ENCODE assay signal across 29 mouse cellular contexts in the genomic region with DNA sequence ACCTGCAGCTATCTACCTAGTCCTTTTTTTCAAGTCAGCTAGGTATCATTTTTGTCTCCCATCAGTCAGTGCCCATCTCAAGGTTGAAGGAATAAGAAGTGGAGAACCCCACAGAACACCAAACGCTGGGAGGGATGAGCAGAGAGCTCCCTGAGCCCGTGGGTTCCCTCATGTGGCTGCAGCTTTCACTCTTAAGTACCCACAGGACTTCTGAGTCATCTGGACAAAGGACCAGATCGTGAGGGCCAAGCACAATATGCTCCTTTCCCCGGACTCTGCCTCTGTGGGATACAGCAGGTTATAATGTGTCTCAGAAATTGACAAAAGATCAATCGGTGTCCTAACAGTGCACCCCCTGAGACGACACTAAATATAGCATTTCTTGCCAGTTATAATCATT. TPM values are rescaled to one million over a fixed set of nuclear protein-coding genes. Genes with fewer than 3 reads are reported as not detected.
A peak's percentile ranks its signal among the peaks of the same experiment; 100 is the strongest.
DNase-seq lines count a peak whose midpoint lies in the region; ATAC-seq and TF ChIP-seq lines count a peak whose summit lies in the region.
"Had no signal": no experiment of that assay in that cellular context is flagged by ENCODE, and none has a peak within 500 bp of the region (broad histone marks: within the 10 kb centered on the region; RNA-seq: fewer than 3 reads in every experiment).

No protein-coding gene starts in this region.

- H3K9me3 ChIP-seq in liver, embryonic 12.5 days (replicated peaks), result no peaks in the 10 kb centered on the region
- no peaks in the 10 kb centered on the region for H3K9me3 ChIP-seq in liver, postnatal 0 days (ENCODE audit: low read length)
- H3K9me3 ChIP-seq: heart, embryonic 13.5 days; kidney, embryonic 15.5 days; limb, embryonic 13.5 days; lung, embryonic 15.5 days; midbrain, embryonic 15.5 days; neural tube, embryonic 12.5 days had no signal

- no peak for ATAC-seq in liver, embryonic 12.5 days
- ATAC-seq in liver, postnatal 0 days, result no peak
- ATAC-seq in megakaryocyte progenitor cell, adult 5-6 weeks (replicated peaks; ENCODE audit: poor library complexity), result no peak
- ATAC-seq: forebrain, embryonic 16.5 days; hindbrain, embryonic 16.5 days; midbrain, embryonic 15.5 days had no signal

- H3K36me3 ChIP-seq in liver, embryonic 12.5 days, result peaks cover 34% of the 10 kb centered on the region
- H3K36me3 ChIP-seq in liver, postnatal 0 days (replicated peaks; ENCODE audit: insufficient read depth, low read length), result peaks cover 10% of the 10 kb centered on the region; the same call in 1 of the 2 replicates
- H3K36me3 ChIP-seq in thymus, adult 2 months (ENCODE audit: control insufficient read depth, insufficient read depth, low read length), result no peaks in the 10 kb centered on the region; the same call in 1 of the 2 replicates
- H3K36me3 ChIP-seq: midbrain, embryonic 15.5 days had no signal

- no peak for TF ChIP-seq POLR2A in thymus, adult 2 months (IDR thresholded peaks at IDR 0.05; ENCODE audit: control insufficient read depth, extremely low read depth, insufficient read depth, low read length, poor library complexity)

- H3K4me3 ChIP-seq in gastrocnemius, adult 2 months, result no peak overlapping the region
- no peak overlapping the region for H3K4me3 ChIP-seq in liver, embryonic 12.5 days
- H3K4me3 ChIP-seq in liver, postnatal 0 days (ENCODE audit: low read depth, low read length), result no peak overlapping the region
- H3K4me3 ChIP-seq in thymus, adult 2 months (ENCODE audit: control insufficient read depth, insufficient read depth, low read length), result no peak overlapping the region
- H3K4me3 ChIP-seq: erythroblast, embryonic 14.5 days; heart, embryonic 13.5 days; kidney, embryonic 15.5 days; limb, embryonic 13.5 days; lung, embryonic 15.5 days; midbrain, embryonic 15.5 days; myocyte; neural tube, embryonic 12.5 days had no signal

- peaks cover 37% of the 10 kb centered on the region for H3K4me1 ChIP-seq in liver, embryonic 12.5 days
- H3K4me1 ChIP-seq in liver, postnatal 0 days (ENCODE audit: insufficient read depth), result peaks cover 20% of the 10 kb centered on the region
- H3K4me1 ChIP-seq in thymus, adult 2 months (replicated peaks; ENCODE audit: control insufficient read depth, insufficient read depth, low read length), result peaks cover 4% of the 10 kb centered on the region

- peak overlapping the region; percentile 74; the same call in 1 of the 2 replicates for H3K27ac ChIP-seq in gastrocnemius, adult 2 months
- 0 out of 2 replicates have a peak overlapping the region, but pooled peaks have one; percentile 10 for H3K27ac ChIP-seq in liver, embryonic 12.5 days
- H3K27ac ChIP-seq in liver, postnatal 0 days (ENCODE audit: low read depth), result no peak overlapping the region
- peak overlapping the region; percentile 27; the same call in 1 of the 2 replicates for H3K27ac ChIP-seq in thymus, adult 2 months (ENCODE audit: control insufficient read depth, insufficient read depth, low read length)
- H3K27ac ChIP-seq: heart, embryonic 13.5 days; kidney, embryonic 15.5 days; limb, embryonic 13.5 days; liver, embryonic 14.5 days; lung, embryonic 15.5 days; midbrain, embryonic 15.5 days; neural tube, embryonic 12.5 days had no signal

- no peak overlapping the region for H3K9ac ChIP-seq in liver, embryonic 12.5 days
- H3K9ac ChIP-seq in liver, postnatal 0 days (replicated peaks), result no peak overlapping the region
- H3K9ac ChIP-seq: heart, embryonic 13.5 days; kidney, embryonic 15.5 days; limb, embryonic 13.5 days; liver, embryonic 14.5 days; lung, embryonic 15.5 days; midbrain, embryonic 15.5 days; neural tube, embryonic 12.5 days had no signal

- intact Hi-C loops in gastrocnemius, adult 2 months (cut with DNase I), result no loop called here

- DNase-seq in gastrocnemius, adult 2 months, result no peak
- no peak for DNase-seq in gastrocnemius, postnatal 10 days
- no peak for DNase-seq in liver, postnatal 0 days
- no peak for DNase-seq in thymus, adult 2 months
- no peak for DNase-seq in thymus, postnatal 36 days
- DNase-seq: adrenal gland, postnatal 14 days; B cell, adult 2 months; cerebellum, adult 18-20 months; cerebellum, postnatal 10 days; gastrocnemius, postnatal 25 days; heart, adult 18-20 months; heart, postnatal 10 days; kidney, adult 18-20 months; kidney, postnatal 25 days; right cerebral cortex, adult 18-20 months had no signal

- H3K4me2 ChIP-seq in liver, embryonic 12.5 days, result no peak overlapping the region
- H3K4me2 ChIP-seq in liver, postnatal 0 days (ENCODE audit: low read depth, low read length), result no peak overlapping the region
- H3K4me2 ChIP-seq: heart, embryonic 13.5 days; kidney, embryonic 15.5 days; limb, embryonic 13.5 days; lung, embryonic 15.5 days; midbrain, embryonic 15.5 days; neural tube, embryonic 12.5 days had no signal

- H3K27me3 ChIP-seq in liver, embryonic 12.5 days (replicated peaks), result no peaks in the 10 kb centered on the region
- H3K27me3 ChIP-seq in liver, postnatal 0 days (ENCODE audit: insufficient read depth, low read length), result no peaks in the 10 kb centered on the region
- no peaks in the 10 kb centered on the region for H3K27me3 ChIP-seq in thymus, adult 2 months (ENCODE audit: control insufficient read depth, insufficient read depth, low read length)
- H3K27me3 ChIP-seq: heart, embryonic 13.5 days; kidney, embryonic 15.5 days; limb, embryonic 13.5 days; lung, embryonic 15.5 days; midbrain, embryonic 15.5 days; neural tube, embryonic 12.5 days had no signal

- WGBS in liver, embryonic 12.5 days (ENCODE audit: insufficient replicate concordance), result 73% methylated on average over 6 of the region's 6 CpGs
- 62% methylated on average over 6 of the region's 6 CpGs for WGBS in liver, postnatal 0 days (ENCODE audit: insufficient replicate concordance)
- 80% methylated on average over 6 of the region's 6 CpGs for WGBS in thymus, adult 2 months

- no peak for TF ChIP-seq EP300 in liver, postnatal 0 days (IDR thresholded peaks at IDR 0.05; ENCODE audit: low read depth)

- no peak; the same call in 1 of the 2 replicates for TF ChIP-seq CTCF in gastrocnemius, adult 2 months (IDR thresholded peaks at IDR 0.05)
- no peak for TF ChIP-seq CTCF in liver, postnatal 0 days (IDR thresholded peaks at IDR 0.05; ENCODE audit: low read depth)
- TF ChIP-seq CTCF in thymus, adult 2 months (IDR thresholded peaks at IDR 0.05; ENCODE audit: borderline replicate concordance, control insufficient read depth, extremely low read depth, insufficient read depth, low read length, poor library complexity), result no peak

RNA-seq across cellular contexts. Expression of a gene that starts 18.5 kb away (rescaled TPM):
- total RNA-seq in gastrocnemius, adult 2 months (2021), result 1 to 10 TPM; 4.9 to 5.3 TPM
- total RNA-seq in gastrocnemius, postnatal 10 days (2021), result 1 to 10 TPM; 4.1 to 6.7 TPM
- 1.8 and 2.8 TPM in 2 replicates for polyA plus RNA-seq in liver, embryonic 12.5 days (2016; fragmentation: Nextera tagmentation; extraction: Ambion mirVana)
- polyA plus RNA-seq in liver, postnatal 0 days (2015; fragmentation: Nextera tagmentation; extraction: Ambion mirVana), result 1.7 and 1.8 TPM in 2 replicates
- 1.8 and 2.2 TPM in 2 replicates for polyA plus RNA-seq in thymus, adult 2 months (2012; rRNA removed)
- 0.17 TPM in 1 of 2 replicates, not detected in the other for total RNA-seq in megakaryocyte progenitor cell, adult 5-6 weeks (2015)
- 0.42 TPM in 1 of 2 replicates, not detected in the other for total RNA-seq in megakaryocyte progenitor cell, adult 5-6 weeks (2017)
- total RNA-seq: megakaryocyte, adult 5-6 weeks had no signal

RNA-seq across cellular contexts. Expression of a gene that starts 18.8 kb away (rescaled TPM):
- total RNA-seq in gastrocnemius, adult 2 months (2021), result 10 to 100 TPM in 1 of 2 experiments, 1 to 10 TPM in 1; 9.6 to 14.9 TPM
- total RNA-seq in gastrocnemius, postnatal 10 days (2021), result 10 to 100 TPM; 14.5 to 17.1 TPM
- 20.3 and 21.3 TPM in 2 replicates for polyA plus RNA-seq in liver, embryonic 12.5 days (2016; fragmentation: Nextera tagmentation; extraction: Ambion mirVana)
- polyA plus RNA-seq in liver, postnatal 0 days (2015; fragmentation: Nextera tagmentation; extraction: Ambion mirVana), result 11.7 and 13.7 TPM in 2 replicates
- 32.6 and 35.7 TPM in 2 replicates for polyA plus RNA-seq in thymus, adult 2 months (2012; rRNA removed)
- total RNA-seq in megakaryocyte progenitor cell, adult 5-6 weeks (2015), result 15.6 and 17.4 TPM in 2 replicates
- total RNA-seq in megakaryocyte progenitor cell, adult 5-6 weeks (2017), result 17.4 and 19.9 TPM in 2 replicates
